Mouse (Mus musculus) olfactory bulb, adult 2 months (tissue): Measurements from ENCODE around the gene Kcnj1. TPM values are rescaled to one million over a fixed set of nuclear protein-coding genes. Genes with fewer than 3 reads are reported as not detected.

Experiments used
- H3K27ac ChIP-seq: fragments of 200-500 bp; 2 replicates; pipeline ENCODE4 v1.5.1; 2012; ENCODE audit warnings: low read depth, low read length; ENCODE audit not compliant: insufficient read depth
- H3K4me1 ChIP-seq: fragments of 200-500 bp; 2 replicates; pipeline ENCODE4 v1.6.1; 2012; ENCODE audit warnings: low read length; ENCODE audit not compliant: control insufficient read depth, insufficient read depth
- H3K4me3 ChIP-seq: fragments of 200-500 bp; 2 replicates; pipeline ENCODE4 v1.5.1; 2012; ENCODE audit warnings: mild to moderate bottlenecking, low read depth, low read length, moderate library complexity; ENCODE audit not compliant: insufficient read depth
- CTCF ChIP-seq: fragments of 200-500 bp; IDR thresholded peaks from 2 replicates; pipeline ENCODE4 v1.5.1; 2012; ENCODE audit warnings: low read depth, mild to moderate bottlenecking, low read length, moderate library complexity; ENCODE audit not compliant: insufficient read depth
- POLR2A ChIP-seq: fragments of 200-500 bp; IDR thresholded peaks from 2 replicates; pipeline ENCODE4 v1.6.1; 2012; ENCODE audit warnings: mild to moderate bottlenecking, low read depth, low read length, moderate library complexity; ENCODE audit not compliant: insufficient read depth
- WGBS: fragments of 180-500 bp; shearing (Covaris S2); methylation state at CpG from one replicate; pipeline ENCODE4 v1.1.7; 2018; 5-methylcytosine and 5-hydroxymethylcytosine counted together
- polyA plus RNA-seq: library from polyadenylated mRNA; stranded (reverse); fragments of >200 nt; gene quantifications from 2 replicates; pipeline ENCODE4 v1.2.4, GENCODE M21; 2012; ENCODE audit warnings: low replicate concordance; ENCODE audit not compliant: missing spikeins, insufficient read depth, insufficient read length

The Kcnj1 gene
- polyA plus RNA-seq, 1 experiment: not detected

DNA sequence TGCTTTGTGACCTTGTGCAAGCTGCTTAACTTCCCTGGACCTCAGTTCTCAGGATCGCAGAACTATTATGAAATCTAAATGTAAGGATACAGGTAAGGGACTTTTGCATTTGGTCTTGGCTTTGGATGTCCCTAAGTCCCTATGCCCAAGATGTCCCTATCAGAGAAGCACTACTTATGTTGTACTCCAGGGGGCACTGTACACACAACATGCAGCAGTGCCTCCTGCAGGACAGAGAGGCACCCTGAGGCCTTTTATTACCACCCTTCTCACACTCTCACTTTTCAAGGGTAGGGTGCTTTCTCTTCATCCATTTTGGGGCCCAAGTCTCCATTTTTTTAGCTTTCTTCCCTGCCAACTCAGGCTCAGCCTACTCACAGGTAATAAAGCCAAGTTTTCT, 15.8 kb downstream of the Kcnj1 start:
- no peak overlapping the region for H3K4me3 ChIP-seq
- H3K4me1 ChIP-seq: 0 out of 2 replicates have a peak, but pooled peaks cover 2% of the 10 kb centered on the region
- 95% methylated on average over 1 of the region's 1 CpGs for WGBS
- TF ChIP-seq CTCF (no peak), POLR2A (no peak)
- H3K27ac ChIP-seq: no peak overlapping the region

DNA sequence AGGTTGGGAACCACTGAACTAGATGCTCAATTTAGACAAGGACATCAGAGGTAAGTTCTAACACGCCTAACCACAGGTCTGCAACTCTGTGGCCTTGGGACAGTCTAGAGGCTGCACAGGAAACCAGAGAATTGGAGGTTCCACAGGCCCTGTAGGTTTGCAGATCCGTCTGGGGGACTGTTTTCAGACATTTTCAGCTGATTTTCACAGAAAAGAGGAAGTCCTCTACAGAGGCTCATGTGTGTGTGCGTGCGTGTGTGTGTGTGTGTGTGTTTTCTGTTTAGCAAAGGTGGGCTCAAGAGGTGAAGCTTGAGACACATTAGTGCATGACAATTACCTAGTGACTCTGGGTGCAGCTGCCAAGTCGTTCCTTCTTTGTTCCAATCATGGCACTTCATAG, 18.8 kb downstream of the Kcnj1 start:
- TF ChIP-seq POLR2A: no peak
- no peak for TF ChIP-seq CTCF
- H3K4me3 ChIP-seq: no peak overlapping the region
- 87% methylated on average over 5 of the region's 5 CpGs for WGBS
- H3K4me1 ChIP-seq: 0 out of 2 replicates have a peak, but pooled peaks cover 2% of the 10 kb centered on the region
- no peak overlapping the region for H3K27ac ChIP-seq

GRCm38 (mm10) chr9:32391701-32392100, 19.4 kb downstream of the Kcnj1 start:
- 0 out of 2 replicates have a peak, but pooled peaks cover 2% of the 10 kb centered on the region for H3K4me1 ChIP-seq
- TF ChIP-seq POLR2A (no peak), CTCF (no peak)

DNA sequence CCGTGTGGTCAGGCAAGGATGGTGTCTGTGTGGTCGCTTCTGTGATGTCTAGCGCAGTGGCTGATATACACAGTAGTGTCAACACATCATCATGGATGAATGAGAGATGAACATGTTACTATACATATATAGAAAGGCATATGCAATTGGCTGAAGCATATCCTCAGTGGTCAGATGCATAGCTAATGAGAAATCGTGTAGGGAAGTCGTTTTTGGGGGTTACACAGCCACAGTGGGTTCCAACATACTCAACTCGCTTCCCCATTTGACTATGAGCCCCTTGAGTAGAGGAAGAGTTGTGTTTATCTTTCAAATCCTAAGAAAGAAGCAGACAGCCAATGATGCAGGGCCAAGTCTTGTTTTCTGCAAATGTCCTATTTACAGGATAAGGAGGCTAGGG, 20.4 kb downstream of the Kcnj1 start:
- Histone ChIP-seq H3K27ac (no peak overlapping the region), H3K4me3 (no peak overlapping the region), H3K4me1 (0 out of 2 replicates have a peak, but pooled peaks cover 2% of the 10 kb centered on the region)
- WGBS: 81% methylated on average over 6 of the region's 6 CpGs
- TF ChIP-seq CTCF (no peak), POLR2A (no peak)

More at GRCm38 (mm10) chr9:32391701-32392100, 19.4 kb downstream of the Kcnj1 start:
- WGBS: 74% methylated on average over 9 of the region's 9 CpGs
- Histone ChIP-seq H3K27ac (no peak overlapping the region), H3K4me3 (no peak overlapping the region)

- H3K4me1 ChIP-seq: 0 out of 2 replicates have a peak, but pooled peaks cover 2% of the 10 kb centered on the region
- H3K27ac ChIP-seq: no peak overlapping the region
- no peak overlapping the region for H3K4me3 ChIP-seq
- TF ChIP-seq POLR2A (no peak), CTCF (no peak)
- 93% methylated on average over 4 of the region's 4 CpGs for WGBS
Observed at GRCm38 (mm10) chr9:32394761-32395161, 22.5 kb downstream of the Kcnj1 start.

DNA sequence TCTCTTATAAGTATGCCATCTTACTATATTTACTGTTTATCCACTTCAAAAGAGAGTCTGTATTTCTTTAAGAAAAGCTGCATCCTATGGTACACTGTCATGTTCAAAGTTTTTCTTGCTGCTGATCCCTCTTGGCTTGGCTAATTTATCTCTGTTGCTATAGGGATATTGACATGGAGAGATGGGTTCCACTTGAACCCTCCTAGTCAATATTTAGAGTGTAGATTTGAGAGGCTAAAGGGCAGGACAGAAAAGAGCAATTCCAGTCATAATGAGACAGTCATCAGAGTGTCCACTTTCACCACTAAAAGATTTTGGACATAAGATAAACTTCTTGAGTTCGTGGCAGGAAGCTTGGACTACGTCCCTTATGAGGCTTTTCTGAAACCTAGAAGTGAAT, 27.9 kb downstream of the Kcnj1 start:
- no peaks in the 10 kb centered on the region for H3K4me1 ChIP-seq
- TF ChIP-seq CTCF (no peak), POLR2A (no peak)
- H3K4me3 ChIP-seq: no peak overlapping the region
- WGBS: 94% methylated on average over 2 of the region's 2 CpGs
- no peak overlapping the region for H3K27ac ChIP-seq

DNA sequence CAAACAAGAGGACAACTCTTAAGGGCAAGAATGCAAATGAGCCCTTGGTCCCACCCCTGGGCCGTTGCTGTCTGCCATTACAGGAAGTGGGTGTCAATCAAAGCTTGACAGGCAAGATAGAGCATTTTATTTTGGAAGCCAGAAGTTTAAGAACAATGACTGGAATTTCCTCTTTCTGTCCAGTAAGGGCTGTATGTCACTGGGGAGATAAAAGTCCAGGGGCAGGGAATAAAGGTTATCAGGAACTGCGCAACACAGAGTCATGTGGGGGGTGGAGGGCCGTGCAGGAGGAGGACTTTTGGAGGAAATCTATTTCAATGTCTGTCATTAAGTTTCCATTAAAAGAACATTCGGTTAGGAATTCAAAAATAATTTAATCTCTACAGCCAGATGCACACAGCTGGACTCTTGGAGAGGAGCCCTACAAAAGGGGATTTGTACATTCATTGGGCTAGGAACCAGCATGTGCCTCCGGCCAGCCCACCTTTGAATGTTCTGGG, 28.4 kb downstream of the Kcnj1 start:
- H3K4me3 ChIP-seq: no peak overlapping the region
- TF ChIP-seq POLR2A: no peak
- no peak for TF ChIP-seq CTCF
- H3K4me1 ChIP-seq: no peaks in the 10 kb centered on the region
- no peak overlapping the region for H3K27ac ChIP-seq
- 62% methylated on average over 5 of the region's 5 CpGs for WGBS

DNA sequence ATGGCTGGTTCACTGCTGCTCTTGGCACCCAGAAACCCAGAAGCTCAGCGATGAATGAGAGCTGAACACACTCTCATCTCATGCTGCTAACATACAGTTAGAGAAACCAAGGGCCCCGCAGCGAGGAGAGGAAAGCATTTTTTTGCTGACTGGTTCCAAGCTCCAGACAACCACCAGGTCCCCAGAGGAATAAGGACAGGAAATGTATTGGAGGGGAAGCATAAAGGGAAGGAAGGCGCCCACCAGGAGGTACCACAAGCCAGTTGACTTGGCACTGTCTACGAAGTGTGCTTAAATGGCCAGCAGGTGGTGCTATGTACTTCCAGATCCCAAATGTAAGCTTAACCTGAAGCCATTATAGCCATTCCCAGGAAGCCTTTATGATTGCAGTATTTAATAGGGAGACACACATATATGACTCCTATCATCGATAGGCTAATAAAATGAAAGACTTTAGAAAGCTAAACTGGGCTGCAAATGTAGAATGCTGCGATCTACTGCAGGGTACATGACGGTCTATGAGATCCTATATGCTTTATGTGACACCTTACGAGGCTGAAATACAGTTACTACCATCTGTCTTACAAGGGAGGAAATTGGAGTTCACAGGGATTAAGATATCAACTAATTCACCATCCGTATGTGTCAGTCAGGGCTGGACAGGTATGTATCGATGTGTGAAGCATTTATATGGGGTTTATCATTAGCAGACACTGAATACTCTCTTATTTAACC, 33.1 kb downstream of the Kcnj1 start:
- TF ChIP-seq CTCF (peak; percentile 53), POLR2A (no peak)
- Histone ChIP-seq H3K4me1 (peaks cover 7% of the 10 kb centered on the region), H3K4me3 (no peak overlapping the region), H3K27ac (no peak overlapping the region)
- 42% methylated on average over 11 of the region's 11 CpGs for WGBS

GRCm38 (mm10) chr9:32408730-32409059, 36.4 kb downstream of the Kcnj1 start:
- no peak for TF ChIP-seq CTCF
- TF ChIP-seq POLR2A: no peak
- Histone ChIP-seq H3K4me1 (peaks cover 7% of the 10 kb centered on the region), H3K27ac (no peak overlapping the region), H3K4me3 (no peak overlapping the region; the same call in 1 of the 2 replicates)
- 28% methylated on average over 8 of the region's 8 CpGs for WGBS
